Mouse (Mus musculus): ENCODE results near the gene Myo1h.

Gene Myo1h

DNA sequence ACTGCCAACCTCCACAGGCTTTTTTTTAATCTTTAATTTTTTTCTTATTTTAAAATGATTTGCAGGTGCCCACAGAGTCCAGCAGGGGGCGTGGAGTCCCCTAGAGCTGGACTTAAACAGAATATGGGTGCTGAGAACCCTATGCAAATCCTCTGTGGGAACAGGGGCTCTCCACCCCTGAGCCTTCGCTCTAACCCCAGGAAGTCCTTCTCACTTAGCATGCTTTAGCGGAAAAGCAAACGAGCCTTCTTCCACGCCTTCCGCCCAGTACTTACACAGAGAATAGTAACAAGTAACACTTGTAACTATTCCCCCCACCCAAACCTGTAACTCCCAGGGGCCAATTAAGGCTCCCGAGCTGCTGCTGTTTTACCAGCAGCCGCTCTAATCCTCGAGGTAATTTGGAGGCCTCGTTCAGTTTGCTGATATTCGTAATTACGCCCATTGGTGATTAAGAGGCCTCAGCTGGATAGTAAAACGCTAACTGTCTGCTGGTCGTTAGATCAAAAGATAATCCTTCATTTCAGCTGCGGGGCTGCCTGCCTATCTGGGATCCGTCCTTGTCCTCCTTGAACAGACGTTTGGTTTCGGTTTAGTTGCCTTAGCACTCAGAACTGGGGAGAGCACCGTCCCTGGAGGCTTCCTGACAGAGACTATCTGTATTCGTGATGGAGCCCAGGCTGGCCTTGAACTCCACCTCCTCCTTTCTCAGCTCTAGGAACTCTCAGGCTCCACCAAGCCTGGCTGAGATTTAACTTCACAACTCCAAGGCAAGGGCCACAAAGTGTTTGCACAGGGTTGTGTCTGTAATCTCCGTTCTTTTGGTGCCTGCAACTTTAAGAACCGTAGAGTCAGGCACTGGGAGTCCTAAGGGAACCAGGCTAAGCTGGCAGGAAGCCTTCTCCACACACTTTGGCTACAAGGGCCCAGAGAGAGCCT, 8.0 kb downstream of the Myo1h start:
- no peak for DNase-seq (ENCODE audit: low spot score in 2 of 2)

DNA sequence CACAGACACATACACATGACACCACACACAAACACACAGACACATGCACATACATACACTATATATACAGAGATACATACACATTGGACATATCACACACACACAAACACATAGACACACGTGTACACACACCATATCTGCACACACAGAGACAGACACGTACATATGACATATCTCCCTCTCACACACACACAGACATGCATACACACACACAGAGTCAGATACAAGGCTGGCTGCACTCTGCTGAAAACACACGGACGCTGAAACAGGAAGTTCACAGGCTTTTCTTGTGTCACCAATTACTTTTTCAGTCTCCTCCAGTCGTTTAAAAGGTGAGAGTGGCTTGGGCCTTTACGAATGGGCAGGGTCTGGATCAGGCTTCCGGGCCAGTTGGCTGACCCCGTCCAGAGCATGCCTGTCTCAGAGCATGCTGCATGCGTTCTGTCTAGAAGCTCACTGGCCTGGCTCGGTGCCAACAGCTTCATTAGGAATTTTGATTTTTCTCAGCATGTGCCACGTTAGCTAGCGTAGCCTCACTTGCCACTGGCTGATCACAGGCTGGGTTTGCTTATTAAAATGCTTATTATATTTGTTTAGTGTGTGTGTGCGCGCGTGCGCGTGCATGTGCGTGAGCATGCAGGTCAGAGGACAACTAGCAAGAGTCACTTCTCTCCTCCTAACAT, 9.4 kb downstream of the Myo1h start:
- DNase-seq (ENCODE audit: low spot score in 2 of 2): no peak

DNA sequence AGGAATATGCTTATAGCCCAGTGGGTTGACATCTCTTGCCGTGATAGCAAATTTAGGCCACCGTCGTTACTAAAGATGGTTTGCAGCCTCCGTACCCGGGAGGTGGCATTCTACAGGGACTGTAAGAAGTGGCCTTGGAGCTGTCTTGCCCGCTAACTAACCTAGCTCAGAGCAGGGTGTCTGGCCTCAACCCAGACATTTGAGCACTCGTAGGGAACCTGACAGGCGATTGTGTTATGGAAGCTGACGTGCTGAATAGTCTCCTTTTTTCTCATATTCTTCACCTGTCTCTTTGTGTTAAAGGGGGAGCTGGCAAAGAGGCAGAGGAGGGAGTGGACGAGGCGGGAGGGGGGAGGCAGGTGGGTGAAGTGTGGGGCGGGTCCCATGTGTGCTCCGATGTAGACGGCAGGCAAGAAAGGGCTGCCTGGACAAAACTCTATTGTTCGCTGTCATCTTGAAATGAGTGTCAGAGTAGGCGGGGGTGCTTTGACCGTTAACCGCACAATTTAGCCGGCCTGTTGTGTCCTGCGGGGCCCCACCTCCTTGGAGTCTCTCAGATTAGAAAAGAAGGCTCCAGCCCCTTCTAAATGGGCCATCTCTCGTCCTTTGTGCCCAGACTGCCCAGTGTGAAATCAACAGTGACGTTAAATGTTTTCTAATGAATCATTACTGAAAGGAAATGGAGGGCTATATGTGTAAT, 10.3 kb downstream of the Myo1h start:
- no peak for DNase-seq (ENCODE audit: low spot score in 2 of 2)

DNA sequence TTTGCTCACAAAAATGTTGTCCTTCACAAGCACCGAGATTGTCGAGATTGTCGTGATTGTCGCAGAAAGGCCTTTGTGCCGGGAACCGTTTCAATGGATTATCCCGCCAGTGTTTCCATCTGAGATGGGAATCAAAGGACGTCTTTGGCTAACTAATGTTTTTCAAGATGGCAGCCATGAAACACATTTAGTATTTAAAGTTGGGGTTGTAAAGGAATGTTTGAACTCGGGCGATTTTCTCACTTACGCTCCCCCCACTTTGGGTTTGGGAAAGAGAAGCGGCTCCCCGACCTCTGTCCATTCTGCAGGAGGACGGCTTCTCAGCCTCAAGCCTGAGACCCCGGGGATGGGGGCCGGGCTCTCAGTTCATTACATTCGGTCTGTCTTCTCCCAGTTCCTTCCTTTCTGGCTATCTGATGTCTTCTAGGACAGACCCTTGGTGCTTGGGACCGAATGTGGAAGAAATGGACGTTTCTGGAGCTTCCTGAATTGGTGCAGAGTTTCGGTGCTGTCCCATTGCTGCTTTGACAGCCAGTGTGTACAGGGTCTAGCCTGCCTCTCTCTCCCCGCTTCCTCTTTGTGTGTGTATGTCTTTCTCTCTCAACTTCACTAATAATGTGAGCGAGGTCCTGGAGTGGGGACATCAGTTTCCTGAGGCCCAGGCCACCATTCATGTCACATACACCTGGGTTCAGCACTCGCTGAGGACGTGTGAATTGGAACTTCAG, 11.1 kb downstream of the Myo1h start:
- DNase-seq (ENCODE audit: low spot score in 2 of 2): no peak

DNA sequence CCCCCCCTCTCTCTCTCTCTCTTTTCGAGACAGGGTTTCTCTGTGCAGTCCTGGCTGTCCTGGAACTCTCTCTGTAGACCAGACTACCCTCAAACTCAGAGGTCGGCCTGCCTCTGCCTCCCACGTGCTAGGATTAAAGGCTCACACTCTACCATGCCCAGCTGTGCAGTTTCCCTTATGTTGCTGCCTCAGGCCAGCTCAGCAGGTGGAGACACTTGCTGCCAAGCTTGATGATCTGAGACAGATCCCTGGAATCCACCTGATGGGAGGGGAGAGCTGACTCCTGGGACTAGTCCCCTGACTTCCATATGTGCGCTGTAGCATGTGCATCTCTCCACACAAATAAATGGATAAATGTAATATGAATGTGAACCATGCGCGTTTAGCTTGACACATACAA, 14.2 kb downstream of the Myo1h start:
- DNase-seq (ENCODE audit: low spot score in 2 of 2): no peak

DNA sequence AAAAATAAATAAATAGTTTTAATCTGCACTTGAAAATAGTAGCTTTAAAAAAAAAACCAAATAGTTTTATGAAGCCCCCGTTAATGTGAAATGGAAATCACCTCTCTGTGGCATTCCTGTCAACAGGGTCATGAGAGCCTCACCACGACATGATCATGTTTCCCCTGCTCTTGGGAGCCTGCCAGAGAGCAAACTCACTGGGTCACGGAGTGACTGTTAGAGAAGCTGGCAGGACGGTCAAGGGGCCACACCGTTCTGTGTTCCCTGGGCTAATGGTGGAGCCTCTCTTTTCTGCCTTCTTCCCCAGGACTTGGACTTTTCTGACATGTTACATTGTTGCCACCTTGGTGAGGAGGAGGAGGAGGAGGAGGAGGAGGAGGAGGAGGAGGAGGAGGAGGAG, 17.5 kb downstream of the Myo1h start:
- no peak for DNase-seq (ENCODE audit: low spot score in 2 of 2)

DNA sequence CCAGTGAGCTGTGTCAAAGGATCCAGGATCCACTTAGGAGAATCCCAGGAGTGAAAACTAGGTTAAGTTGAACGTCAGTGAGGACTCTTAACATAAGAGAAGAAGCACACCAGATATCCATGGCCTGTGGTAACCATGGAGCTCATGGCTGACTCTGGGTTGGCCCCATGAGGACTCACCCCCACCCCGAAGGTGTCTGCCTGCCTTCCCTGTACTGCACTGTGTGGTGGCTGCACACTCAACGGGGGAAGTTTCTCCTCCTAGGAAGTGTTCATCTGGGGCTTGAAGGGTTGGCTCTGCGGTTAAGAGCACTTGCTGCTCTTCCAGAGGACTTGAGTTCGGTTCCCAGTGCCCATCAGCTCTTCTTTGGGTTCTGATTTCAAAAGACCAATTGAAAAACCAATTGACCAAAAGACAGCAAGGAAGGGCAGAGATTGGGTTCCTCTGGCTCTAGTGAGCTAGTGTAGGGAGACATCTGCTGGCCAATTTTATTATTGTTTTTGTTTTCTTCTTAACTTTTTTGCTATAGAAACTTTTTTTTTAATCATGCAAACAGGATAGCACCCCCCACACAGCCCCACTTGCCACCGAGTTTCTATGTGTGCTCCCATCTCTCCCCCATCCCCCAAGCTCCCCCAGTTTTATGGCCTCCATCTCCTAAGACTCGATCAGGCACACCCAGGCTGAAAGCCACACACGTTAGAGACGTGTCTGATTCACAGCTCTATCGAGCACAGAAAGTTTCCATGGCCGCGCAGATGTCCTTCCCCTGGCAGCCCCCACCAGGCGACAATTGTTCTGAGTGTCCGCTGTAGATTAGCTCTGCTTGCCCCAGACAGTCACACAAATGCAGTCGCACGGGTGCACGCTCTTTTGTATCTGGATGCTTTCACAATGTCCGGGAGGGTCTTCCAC, 20.1 kb downstream of the Myo1h start:
- DNase-seq (ENCODE audit: low spot score in 2 of 2): no peak

DNA sequence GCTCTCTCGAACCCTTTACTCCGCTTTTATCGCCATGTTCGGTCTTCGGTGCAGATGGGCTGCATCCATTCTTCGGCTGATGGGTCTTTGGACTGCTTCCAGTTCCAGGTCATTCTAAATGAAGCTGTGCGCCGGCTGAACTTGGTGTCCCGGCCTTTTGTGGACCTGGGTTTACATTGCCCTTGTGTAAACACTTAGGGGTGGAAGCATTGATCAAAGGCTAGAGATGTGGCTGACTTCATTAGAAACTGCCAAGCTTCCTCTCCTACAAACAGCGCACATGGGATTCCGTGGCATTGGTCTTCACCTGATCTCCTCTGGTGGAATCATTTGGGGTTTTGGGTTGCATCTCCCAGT, 20.7 kb downstream of the Myo1h start:
- no peak for DNase-seq (ENCODE audit: low spot score in 2 of 2)

DNA sequence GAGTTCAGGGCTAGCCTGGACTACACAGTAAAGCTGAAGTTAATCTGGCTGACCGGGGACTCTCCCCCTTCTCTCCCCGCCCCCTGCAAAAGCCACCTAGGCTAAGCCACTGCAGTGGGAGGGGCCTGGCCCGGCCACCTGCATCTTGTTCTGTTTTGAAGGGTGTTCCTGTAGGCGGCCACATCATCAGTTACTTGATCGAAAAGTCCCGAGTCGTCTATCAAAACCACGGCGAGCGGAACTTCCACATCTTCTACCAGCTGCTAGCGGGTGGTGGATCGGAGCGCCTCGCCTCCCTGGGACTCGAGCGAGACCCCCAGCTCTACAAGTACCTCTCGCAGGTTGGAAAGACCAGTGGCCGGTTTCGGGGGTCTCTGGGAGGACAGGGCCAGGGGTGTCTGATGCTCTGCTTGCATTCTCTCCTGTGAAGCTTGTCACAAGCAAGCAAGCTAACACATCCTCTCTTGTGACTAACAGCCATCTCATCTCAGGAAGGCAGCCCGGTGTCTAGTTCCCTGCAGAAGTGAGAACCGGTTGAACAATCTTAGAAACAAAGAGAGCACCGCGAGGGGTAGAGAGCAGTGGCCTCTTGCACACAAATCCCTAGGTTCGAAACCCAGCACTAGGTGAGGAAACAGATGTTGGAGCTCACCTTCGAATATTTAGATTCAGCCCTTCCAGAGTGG, 34.3 kb downstream of the Myo1h start:
- no peak for DNase-seq (ENCODE audit: low spot score in 2 of 2)

DNA sequence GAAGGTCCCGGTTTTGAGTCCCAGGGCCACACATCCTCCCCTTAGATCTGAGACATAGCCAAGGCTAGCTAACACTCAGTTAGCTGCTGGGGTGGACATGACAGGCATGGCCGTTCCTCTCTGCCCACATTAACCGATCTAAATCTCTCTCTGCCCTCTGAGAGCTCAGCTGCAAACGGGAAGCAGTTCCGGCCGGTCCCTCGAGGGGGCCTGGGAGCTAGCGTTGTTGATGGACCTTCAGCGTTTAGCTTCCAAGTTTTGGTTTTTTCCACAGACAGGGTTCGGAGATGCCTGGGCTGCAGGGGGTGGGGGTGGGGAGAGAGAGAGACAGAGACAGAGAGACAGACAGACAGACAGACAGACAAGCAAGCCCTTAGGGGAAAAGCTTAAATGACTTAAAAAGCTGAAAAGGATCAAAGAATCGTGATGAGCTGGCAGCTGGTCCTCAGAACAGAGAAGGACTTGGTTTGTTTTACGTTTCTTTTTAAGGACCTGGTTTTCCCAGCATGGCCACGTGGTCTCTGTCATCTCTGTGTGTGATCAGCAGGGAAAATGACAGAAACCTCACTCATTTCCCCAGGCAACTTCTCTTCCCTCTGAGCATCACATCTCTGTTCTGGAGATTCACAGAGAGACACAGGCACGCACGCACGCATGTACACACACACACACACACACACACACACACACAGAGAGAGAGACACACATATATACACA, 35.0 kb downstream of the Myo1h start:
- DNase-seq (ENCODE audit: low spot score in 2 of 2): peak in 1 of 2 experiments; percentile 30

DNA sequence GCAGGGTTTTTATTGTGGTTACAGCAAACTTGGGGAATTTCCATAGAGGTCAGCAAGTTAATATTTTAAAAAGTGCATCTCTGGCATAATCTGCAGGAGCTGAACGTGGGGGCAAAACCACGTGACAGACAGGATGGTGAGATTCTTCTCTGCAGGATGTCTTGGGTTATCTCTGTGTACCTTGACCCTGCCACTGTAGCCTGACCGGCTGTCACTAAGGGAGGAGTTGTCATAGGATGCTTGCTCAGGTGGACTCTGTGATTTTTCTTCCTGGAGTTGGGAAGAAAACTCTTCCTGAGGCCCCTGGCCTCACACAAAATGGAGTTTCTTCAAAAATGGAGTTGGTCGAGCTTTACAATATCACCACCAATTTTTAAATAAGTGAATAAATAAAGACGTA, 54.0 kb downstream of the Myo1h start:
- no peak for DNase-seq (ENCODE audit: low spot score in 2 of 2)

DNA sequence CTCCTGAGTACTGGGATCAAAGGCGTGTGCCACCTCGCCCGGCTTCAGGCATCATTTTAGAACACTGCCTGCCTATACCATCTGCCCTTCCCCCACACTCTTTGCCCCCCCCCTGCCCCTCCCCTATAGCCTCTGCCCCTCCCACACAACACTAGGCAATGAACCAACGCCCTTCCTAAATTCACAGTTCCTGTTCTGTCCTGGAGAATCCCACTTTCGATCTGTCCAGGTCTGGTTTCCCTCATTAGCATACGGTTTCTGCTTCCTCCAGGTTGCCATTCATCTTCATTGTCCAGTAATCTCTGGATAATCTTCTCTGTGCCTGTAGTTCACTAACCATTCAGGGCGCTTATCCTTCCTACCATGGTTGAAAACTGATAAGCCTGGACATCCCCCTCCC, 54.6 kb downstream of the Myo1h start:
- no peak for DNase-seq (ENCODE audit: low spot score in 2 of 2)

DNA sequence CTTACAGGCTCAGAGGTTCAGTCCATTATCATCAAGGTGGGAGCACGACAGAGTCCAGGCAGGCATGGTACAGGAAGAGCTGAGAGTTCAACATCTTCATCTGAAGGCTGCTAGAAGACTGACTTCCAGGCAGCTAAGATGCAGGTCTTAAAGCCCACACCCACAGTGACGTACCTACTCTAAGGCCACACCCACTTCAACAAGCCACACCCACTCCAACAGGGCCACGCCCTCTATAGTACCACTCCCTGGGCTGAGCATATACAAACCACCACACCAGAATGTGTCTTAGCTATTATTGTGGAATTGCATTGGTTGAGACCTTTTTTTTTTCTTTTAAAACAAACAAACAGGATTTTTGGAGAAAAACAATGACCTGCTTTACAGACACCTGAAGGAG, 56.6 kb downstream of the Myo1h start:
- DNase-seq (ENCODE audit: low spot score in 2 of 2): no peak

DNA sequence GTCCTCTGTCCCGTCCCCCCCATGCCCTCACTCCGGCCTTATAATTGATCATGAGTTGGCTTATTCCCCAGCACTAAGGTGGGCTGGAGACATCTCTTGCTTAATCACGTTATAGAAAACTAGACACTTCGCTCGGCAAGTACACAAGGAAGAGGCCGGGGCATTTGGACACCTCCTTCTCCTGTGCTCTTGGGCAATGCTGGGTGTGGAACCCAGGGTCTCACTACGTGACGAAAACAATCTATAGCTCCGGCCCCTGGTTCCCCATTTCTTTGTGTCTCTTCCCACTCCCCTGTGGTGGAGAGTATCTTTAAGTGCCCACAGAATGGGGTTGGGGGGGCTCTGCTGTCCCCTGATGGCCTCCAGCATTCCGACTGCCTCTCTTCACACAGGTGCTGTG, 58.0 kb downstream of the Myo1h start:
- DNase-seq (ENCODE audit: low spot score in 2 of 2): no peak

DNA sequence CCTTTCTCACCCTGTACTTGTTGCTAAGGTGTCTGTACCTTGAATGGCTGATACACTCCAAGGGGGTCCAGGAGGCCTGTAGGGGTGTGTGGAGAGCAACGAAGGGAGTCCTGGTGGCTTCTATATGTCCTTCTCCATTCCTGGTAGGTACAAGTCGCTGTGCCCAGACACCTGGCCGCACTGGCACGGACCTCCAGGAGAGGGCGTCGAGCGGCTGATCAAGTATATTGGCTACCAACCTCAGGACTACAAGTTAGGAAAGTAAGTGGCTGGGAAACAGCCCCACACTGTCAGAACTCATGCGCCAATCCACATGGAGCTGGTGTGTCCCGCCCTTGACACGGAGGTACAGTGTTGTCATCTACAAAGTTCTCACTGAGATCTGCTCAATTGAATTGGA, 62.5 kb downstream of the Myo1h start:
- DNase-seq (ENCODE audit: low spot score in 2 of 2): no peak

DNA sequence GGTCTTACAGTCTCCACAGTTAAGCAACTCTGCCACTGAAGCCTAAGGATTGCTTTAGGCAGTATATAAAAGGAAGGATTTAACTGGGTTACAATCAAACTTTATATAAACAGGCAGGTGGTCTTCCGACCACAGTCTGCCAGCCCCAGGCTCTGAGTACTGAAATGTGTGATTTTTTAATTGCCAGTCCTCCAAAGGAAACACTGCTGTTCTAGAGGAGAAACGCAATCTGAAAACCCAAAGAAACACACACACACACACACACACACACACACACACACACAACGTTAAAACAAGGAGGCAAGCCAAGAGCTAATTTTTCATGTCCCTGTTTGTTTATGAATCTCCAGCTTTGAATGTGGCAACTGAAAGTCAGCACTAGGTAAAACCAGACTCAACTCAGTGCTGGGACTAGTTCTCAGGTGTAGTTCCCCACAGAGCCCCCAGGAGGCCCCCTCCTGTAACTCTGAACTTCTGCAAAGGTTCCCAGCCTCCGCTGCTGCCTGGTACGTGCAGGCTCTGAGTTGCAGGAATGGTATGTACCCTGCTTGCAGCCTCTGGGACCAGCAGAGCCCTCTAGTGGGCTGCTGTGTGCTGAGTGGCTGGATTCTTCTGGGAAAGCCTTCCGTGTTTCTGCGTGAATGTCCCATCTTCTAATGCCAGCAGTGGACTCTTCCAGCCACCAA, 67.4 kb downstream of the Myo1h start:
- peak; percentile 68 to 84 for DNase-seq (ENCODE audit: low spot score in 2 of 2)

DNA sequence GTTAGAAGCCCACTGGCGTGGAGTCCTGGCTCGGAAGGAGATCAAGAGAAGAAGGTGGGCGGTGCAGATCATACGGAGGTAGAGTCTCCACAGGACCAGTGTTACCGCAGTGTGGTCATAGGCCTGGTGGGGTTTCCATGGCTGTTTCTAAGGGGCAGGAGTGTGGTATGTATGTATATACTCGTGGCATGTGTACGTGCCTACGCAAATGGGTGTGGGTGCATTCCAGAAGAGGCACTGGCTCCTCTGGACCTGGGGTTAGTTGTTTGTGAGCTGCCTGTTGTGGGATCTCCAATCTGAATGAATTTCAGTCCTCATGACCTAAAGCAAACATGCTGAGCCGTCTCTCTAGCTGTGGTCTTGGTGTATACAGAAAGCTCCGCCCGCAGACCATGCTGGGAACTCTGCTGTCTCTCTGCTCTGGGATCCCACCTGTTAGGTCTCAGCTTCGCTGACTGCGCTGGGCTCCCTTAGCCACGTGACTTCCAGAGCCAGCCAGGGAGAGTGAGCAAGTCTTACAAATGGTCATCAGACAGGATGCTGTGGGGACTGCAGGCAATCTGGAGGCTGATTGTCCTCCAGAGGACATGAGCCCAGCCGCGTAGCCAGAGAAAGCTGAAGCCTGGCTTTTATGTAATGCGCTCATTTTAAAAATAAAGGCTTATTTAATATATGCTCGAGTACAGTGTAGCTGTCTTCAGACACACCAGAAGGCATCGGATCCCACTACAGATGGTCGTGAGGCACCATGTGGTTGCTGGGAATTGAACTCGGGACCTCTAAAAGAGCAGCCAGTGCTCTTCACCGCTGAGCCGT, 68.2 kb downstream of the Myo1h start:
- DNase-seq (ENCODE audit: low spot score in 2 of 2): peak; percentile 58 to 67

DNA sequence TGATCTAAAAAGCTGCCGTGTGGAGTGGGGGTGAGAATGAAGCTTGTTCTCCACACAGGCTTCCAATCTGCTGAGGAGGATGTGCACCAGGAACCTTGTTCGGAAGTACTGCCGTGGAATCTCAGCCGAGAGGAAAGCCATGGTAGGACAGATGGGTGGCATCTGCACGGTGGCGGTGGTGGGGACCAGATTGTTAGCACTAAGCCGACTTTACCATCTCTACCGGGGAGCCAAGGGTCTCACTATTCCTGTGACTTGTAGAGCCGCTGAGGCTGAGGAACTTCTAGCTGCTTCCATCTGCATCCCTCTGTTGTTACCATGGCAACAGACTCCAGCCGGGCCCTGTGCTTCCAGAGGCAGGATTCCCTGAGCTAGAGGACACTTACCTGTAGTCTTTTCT, 69.9 kb downstream of the Myo1h start:
- DNase-seq (ENCODE audit: low spot score in 2 of 2): peak; percentile 57 to 59

Data from right cerebral cortex, adult 2 months (tissue).